Mouse (Mus musculus): Measurements from ENCODE around the gene Dennd4a.

DNA sequence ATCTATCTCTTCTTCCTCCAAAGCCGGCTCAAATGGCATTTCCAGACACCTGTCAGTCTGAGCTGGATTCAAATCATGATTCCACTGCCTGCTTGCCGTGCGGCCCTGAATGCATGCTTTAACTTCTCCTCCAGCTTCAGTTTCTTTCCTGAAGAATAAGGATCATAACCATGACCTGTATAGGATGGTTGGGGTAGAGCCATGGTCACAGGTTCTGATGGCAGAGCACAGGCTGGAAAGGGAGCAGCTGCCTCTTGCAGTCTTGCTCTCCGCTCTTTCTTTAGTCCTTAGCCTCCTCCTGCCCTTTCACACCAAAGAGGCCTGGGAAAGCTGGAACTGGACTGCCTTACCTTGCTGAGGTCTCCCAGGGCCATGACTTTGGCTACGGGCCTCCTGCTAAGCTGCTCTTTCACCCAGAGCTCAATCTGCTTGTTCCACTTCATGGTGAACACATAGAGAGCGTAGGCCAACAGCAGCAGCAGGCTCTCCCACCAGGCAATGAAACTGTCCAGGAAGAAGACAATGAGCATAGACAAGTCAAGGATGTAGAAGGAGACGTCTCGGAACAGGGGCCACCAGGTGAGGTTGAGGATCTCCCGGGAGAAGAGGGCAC is 136.4 kb downstream of the Dennd4a start:
- no peak for TF ChIP-seq CTCF (IDR thresholded peaks at IDR 0.05; ENCODE audit: control insufficient read depth, insufficient read depth, low read length)
- TF ChIP-seq POLR2A (IDR thresholded peaks at IDR 0.05; ENCODE audit: borderline replicate concordance, control insufficient read depth, low read depth, low read length): no peak

Measured in bone marrow, adult 2 months (tissue).